Mouse (Mus musculus): ENCODE measurements around the gene Gm9918.

GRCm38 (mm10) chr15:102270274-102270960, at the start of gene Gm9918:
- TF ChIP-seq CTCF (IDR thresholded peaks at IDR 0.05; ENCODE audit: borderline replicate concordance, insufficient read depth, low read depth, low read length) (no peak), POLR2A (IDR thresholded peaks at IDR 0.05; ENCODE audit: borderline replicate concordance, insufficient read depth, low read length) (no peak)

All from cerebellum, adult 2 months (tissue).